Mouse (Mus musculus) spleen, adult 2 months (tissue): ENCODE data around the gene Slc22a8.

Source experiments
- CTCF ChIP-seq: fragments of 200-500 bp; IDR thresholded peaks from 2 replicates; pipeline ENCODE4 v1.5.1; 2011; ENCODE audit warnings: mild to moderate bottlenecking, inconsistent platforms; ENCODE audit not compliant: insufficient read depth, insufficient read length, insufficient replicate concordance; ENCODE audit errors: extremely low read depth
- POLR2A ChIP-seq: fragments of 200-500 bp; IDR thresholded peaks from 2 replicates; pipeline ENCODE4 v1.6.1; 2011; ENCODE audit warnings: low read depth, low read length, inconsistent platforms

- TF ChIP-seq CTCF (no peak), POLR2A (no peak)
These were observed 41.0 kb downstream of the Slc22a8 start for GRCm38 (mm10) chr19:8632029-8632428.
